Mouse (Mus musculus) liver, embryonic 14.5 days (tissue): ENCODE data around the gene Fiz1. TPM values are rescaled to one million over a fixed set of nuclear protein-coding genes. Genes with fewer than 3 reads are reported as not detected.
"Not testable (repeated sequence)": the region's sequence is repeated elsewhere in the genome, so short reads cannot be mapped to it uniquely, and the experiment has no call there.

Source experiments
- ATAC-seq: fragments of 200-750 bp; cut with Nextera tagmentation; 2 replicates; pipeline ENCODE4 v1.8.0; 2017; ENCODE audit warnings: moderate number of reproducible peaks, mild to moderate bottlenecking, moderate library complexity; ENCODE audit not compliant: insufficient read depth
- DNase-seq, 3 experiments: peaks; one replicate each; pipeline ENCODE4 v3.0.0-alpha.2; 2012 to 2013; ENCODE audit warnings: low read depth in 3 of 3, low spot score in 3 of 3
- H3K27ac ChIP-seq: fragments of 300-500 bp; sonication (generic); 2 replicates; pipeline ENCODE4 v1.5.1; 2014; ENCODE audit warnings: moderate library complexity, mild to moderate bottlenecking, control low read depth, inconsistent platforms
- H3K27me3 ChIP-seq: fragments of 300-500 bp; sonication (generic); 2 replicates; pipeline ENCODE4 v1.6.1; 2014; ENCODE audit warnings: mild to moderate bottlenecking, low read length, moderate library complexity; ENCODE audit not compliant: control insufficient read depth, insufficient read depth
- H3K36me3 ChIP-seq: fragments of 300-500 bp; sonication (generic); replicated peaks from 2 replicates; pipeline ENCODE4 v1.6.1; 2014; ENCODE audit warnings: low read depth; ENCODE audit not compliant: control insufficient read depth, insufficient read depth
- H3K4me1 ChIP-seq, 2 experiments: fragments of 200-500 bp in 1 of 2; fragments of 300-500 bp in 1 of 2; sonication (generic) in 1 of 2; replicated peaks; 2 replicates each; pipeline ENCODE4 v1.6.1; 2012 to 2014; ENCODE audit warnings: antibody characterized with exemption in 1 of 2, inconsistent platforms in 1 of 2, low read length in 1 of 2; ENCODE audit not compliant: control insufficient read depth in 2 of 2, insufficient read depth in 2 of 2
- H3K4me2 ChIP-seq: fragments of 300-500 bp; sonication (generic); 2 replicates; pipeline ENCODE4 v1.6.1; 2014; ENCODE audit warnings: low read depth, mild to moderate bottlenecking, control low read depth, moderate library complexity
- H3K4me3 ChIP-seq, 2 experiments: fragments of 200-500 bp in 1 of 2; fragments of 300-500 bp in 1 of 2; sonication (generic) in 1 of 2; 2 replicates each; pipeline ENCODE4 v1.5.1; 2012 to 2014; ENCODE audit warnings: low read depth in 2 of 2, low read length in 2 of 2, mild to moderate bottlenecking in 2 of 2, control low read depth in 1 of 2, inconsistent platforms in 1 of 2, moderate library complexity in 1 of 2; ENCODE audit not compliant: insufficient read depth in 1 of 2
- H3K9ac ChIP-seq: fragments of 300-500 bp; sonication (generic); replicated peaks from 2 replicates; pipeline ENCODE4 v1.6.1; 2014; ENCODE audit warnings: mild to moderate bottlenecking, control low read depth, moderate library complexity
- H3K9me3 ChIP-seq: fragments of 300-500 bp; sonication (generic); 2 replicates; pipeline ENCODE4 v1.6.1; 2016; ENCODE audit warnings: low read length, mixed read lengths; ENCODE audit not compliant: control insufficient read depth
- CTCF ChIP-seq: IDR thresholded peaks from 2 replicates; pipeline ENCODE4 v1.5.1; 2016; ENCODE audit warnings: antibody characterized with exemption, low read depth, control low read depth
- EP300 ChIP-seq: IDR thresholded peaks from 2 replicates; pipeline ENCODE4 v1.6.1; 2016; ENCODE audit warnings: antibody characterized with exemption, low read depth
- WGBS: fragments of 180-500 bp; shearing (Covaris S2); extraction: QIAGEN DNeasy Blood & Tissue Kit; methylation state at CpG from one replicate; pipeline ENCODE4 v1.1.7; 2014; ENCODE audit not compliant: insufficient replicate concordance; 5-methylcytosine and 5-hydroxymethylcytosine counted together
- polyA plus RNA-seq, 2 experiments: library from polyadenylated mRNA; depleted of rRNA in 1 of 2; stranded (reverse) in 1 of 2; unstranded in 1 of 2; fragments of >200 nt; fragmentation: Nextera tagmentation in 1 of 2; extraction: Ambion mirVana in 1 of 2; gene quantifications; 2 replicates each; pipeline versions ENCODE4 v1.2.1 to v1.2.3; 2012 to 2014

Fiz1 gene
- polyA plus RNA-seq, 2 experiments: 10.7 to 12.1 TPM

- 46% methylated on average over 5 of the region's 5 CpGs for WGBS
- no peaks in the 10 kb centered on the region for H3K27me3 ChIP-seq
- DNase-seq (no peak), ATAC-seq (no peak)
- H3K9ac ChIP-seq: peak overlapping the region; percentile 79
- H3K36me3 ChIP-seq: peaks cover 4% of the 10 kb centered on the region
- H3K9me3 ChIP-seq: no peaks in the 10 kb centered on the region; the same call in 1 of the 2 replicates
- peaks cover 6 to 10% of the 10 kb centered on the region in 2 experiments for H3K4me1 ChIP-seq
- H3K4me3 ChIP-seq: peak overlapping the region; percentile 81 to 84
- peak overlapping the region; percentile 82; the same call in 1 of the 2 replicates for H3K27ac ChIP-seq
- H3K4me2 ChIP-seq: peak overlapping the region; percentile 66
- no peak for TF ChIP-seq CTCF
- TF ChIP-seq EP300: no peak
These were observed 6.7 kb upstream of the Fiz1 start for GRCm38 (mm10) chr7:5021197-5021596.

GRCm38 (mm10) chr7:5020685-5021084 lies 6.2 kb upstream of the Fiz1 start:
- no peak for DNase-seq
- no peaks in the 10 kb centered on the region for H3K27me3 ChIP-seq
- WGBS: 0% methylated on average over 14 of the region's 15 CpGs
- no peak; the same call in 1 of the 2 replicates for ATAC-seq
- H3K27ac ChIP-seq: peak overlapping the region; percentile 82
- H3K36me3 ChIP-seq: peaks cover 4% of the 10 kb centered on the region
- no peaks in the 10 kb centered on the region; the same call in 1 of the 2 replicates for H3K9me3 ChIP-seq
- peak overlapping the region; percentile 66 for H3K4me2 ChIP-seq
- H3K4me3 ChIP-seq: peak overlapping the region; percentile 81 to 84
- TF ChIP-seq CTCF (no peak), EP300 (no peak)
- H3K4me1 ChIP-seq: peaks cover 10 to 15% of the 10 kb centered on the region in 2 experiments
- peak overlapping the region; percentile 79 for H3K9ac ChIP-seq

DNA sequence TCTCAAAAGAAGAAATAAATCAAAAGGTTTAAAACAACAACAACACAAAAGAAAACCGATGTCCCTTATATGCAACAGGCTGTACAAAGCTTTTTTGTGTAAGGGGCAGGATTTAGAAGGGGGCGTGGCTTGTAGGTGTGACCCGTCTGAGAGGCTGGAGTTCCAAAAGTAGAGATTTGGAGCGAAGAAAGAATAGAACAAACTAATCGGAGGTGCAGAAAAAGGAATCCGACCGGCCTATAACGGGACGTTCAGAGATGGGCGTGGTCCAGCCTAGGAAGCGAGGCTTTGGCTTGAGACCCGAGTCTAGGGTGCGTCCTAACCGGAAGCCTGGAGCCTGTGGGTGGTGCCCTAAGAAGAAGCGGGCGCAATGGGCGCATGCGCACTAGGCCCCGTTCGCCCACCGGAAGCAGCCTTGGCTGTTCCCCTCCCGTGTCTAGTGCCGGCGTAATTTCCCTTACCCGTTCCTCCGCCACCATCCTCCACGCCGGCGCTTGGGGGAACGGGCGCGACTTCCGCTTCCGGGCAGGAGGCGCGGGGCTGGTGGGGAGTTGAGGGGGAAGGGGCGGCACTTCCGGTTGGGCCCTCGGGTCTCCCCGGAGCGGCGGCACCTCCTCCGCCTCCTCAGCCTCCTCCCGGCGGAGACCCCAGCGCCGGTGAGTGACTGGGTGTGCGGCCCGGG lies 5.6 kb upstream of the Fiz1 start, which contains the start of the genes Zfp865 and Ccdc106:
TSS of gene Zfp865 (plus strand) at position 377 of the 682 bp plus-strand sequence.
TSS of gene Ccdc106 (plus strand) at position 554 of the 682 bp plus-strand sequence.
- peak within 1 kb of the TSS; percentile 79 for H3K9ac ChIP-seq
- H3K4me2 ChIP-seq: peak within 1 kb of the TSS; percentile 66
- H3K4me3 ChIP-seq: peak within 1 kb of the TSS; percentile 81 to 84
- TF ChIP-seq EP300: no peak
- TF ChIP-seq CTCF: peak; percentile 22; the same call in 1 of the 2 replicates
- no peaks in the 10 kb centered on the region; the same call in 1 of the 2 replicates for H3K9me3 ChIP-seq
- WGBS: under 1% methylated on average over 49 of the region's 49 CpGs
- ATAC-seq (peak; percentile 84), DNase-seq (peak; percentile 94 to 95 (median 95))
- no peaks in the 10 kb centered on the region for H3K27me3 ChIP-seq
- H3K27ac ChIP-seq: peak within 1 kb of the TSS; percentile 82
- H3K36me3 ChIP-seq: peaks cover 4% of the 10 kb centered on the region
- peaks cover 10 to 16% of the 10 kb centered on the region in 2 experiments for H3K4me1 ChIP-seq

DNA sequence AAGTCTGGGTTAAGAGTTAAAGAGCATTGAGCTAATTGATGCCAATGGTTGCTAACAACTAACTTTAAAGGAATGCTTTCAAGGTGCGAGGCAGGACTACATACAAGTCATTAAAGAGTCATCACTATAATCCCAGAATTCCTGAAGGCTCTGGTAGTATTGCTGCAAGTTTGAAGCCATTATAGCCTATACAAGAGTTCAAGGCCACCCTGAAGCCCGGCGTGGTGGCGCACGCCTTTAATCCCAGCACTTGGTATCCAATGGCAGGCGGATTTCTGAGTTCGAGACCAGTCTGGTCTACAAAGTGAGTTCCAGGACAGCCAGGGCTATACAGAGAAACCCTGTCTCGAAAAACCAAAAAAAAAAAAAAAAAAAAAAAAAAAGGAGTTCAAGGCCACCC lies 5.1 kb upstream of the Fiz1 start:
- peak overlapping the region; percentile 82 for H3K27ac ChIP-seq
- H3K27me3 ChIP-seq, H3K9me3 ChIP-seq, ATAC-seq, H3K36me3 ChIP-seq, DNase-seq: not testable (repeated sequence)
- WGBS: 29% methylated on average over 8 of the region's 8 CpGs
- peak overlapping the region in 1 of 2 experiments; percentile 81; a peak in 2 of 4 replicates for H3K4me3 ChIP-seq
- peaks cover 10 to 16% of the 10 kb centered on the region in 2 experiments for H3K4me1 ChIP-seq
- H3K9ac ChIP-seq: peak overlapping the region; percentile 79
- peak overlapping the region; percentile 66 for H3K4me2 ChIP-seq

DNA sequence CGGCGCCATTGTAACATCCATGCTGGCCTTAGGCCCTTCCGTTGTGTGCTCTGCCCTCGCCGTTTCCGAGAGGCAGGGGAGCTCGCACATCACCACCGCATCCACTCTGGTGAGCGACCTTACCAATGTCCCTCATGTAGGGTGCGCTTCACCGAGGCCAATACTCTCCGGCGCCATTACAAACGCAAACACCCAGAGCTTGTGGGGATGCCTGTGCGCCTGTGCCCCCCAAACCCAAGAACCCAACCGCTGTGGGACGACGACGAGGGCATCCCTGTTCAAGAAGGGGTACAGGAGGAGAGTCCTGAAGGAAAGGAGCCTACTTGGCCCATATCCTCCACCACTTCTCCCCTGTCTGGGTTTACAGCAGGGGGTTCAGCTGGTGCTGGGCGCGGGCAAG lies 3.4 kb upstream of the Fiz1 start:
- no peak overlapping the region for H3K4me3 ChIP-seq
- H3K36me3 ChIP-seq: peaks cover 4% of the 10 kb centered on the region
- no peaks in the 10 kb centered on the region for H3K27me3 ChIP-seq
- no peak for DNase-seq
- 88% methylated on average over 21 of the region's 21 CpGs for WGBS
- no peak overlapping the region for H3K9ac ChIP-seq
- ATAC-seq: no peak
- H3K4me2 ChIP-seq: no peak overlapping the region
- peaks cover 13 to 20% of the 10 kb centered on the region in 2 experiments for H3K4me1 ChIP-seq
- TF ChIP-seq CTCF (no peak), EP300 (no peak)
- H3K9me3 ChIP-seq: no peaks in the 10 kb centered on the region; the same call in 1 of the 2 replicates
- no peak overlapping the region for H3K27ac ChIP-seq
